Mouse (Mus musculus) lung, postnatal 0 days (tissue): ENCODE data around the gene Picalm.

ENCODE experiments used
- CTCF ChIP-seq: IDR thresholded peaks from 2 replicates; pipeline ENCODE4 v1.5.1; 2016; ENCODE audit warnings: antibody characterized with exemption, mild to moderate bottlenecking
- EP300 ChIP-seq: IDR thresholded peaks from 2 replicates; pipeline ENCODE4 v1.6.1; 2016; ENCODE audit warnings: antibody characterized with exemption, mild to moderate bottlenecking, control low read depth

DNA sequence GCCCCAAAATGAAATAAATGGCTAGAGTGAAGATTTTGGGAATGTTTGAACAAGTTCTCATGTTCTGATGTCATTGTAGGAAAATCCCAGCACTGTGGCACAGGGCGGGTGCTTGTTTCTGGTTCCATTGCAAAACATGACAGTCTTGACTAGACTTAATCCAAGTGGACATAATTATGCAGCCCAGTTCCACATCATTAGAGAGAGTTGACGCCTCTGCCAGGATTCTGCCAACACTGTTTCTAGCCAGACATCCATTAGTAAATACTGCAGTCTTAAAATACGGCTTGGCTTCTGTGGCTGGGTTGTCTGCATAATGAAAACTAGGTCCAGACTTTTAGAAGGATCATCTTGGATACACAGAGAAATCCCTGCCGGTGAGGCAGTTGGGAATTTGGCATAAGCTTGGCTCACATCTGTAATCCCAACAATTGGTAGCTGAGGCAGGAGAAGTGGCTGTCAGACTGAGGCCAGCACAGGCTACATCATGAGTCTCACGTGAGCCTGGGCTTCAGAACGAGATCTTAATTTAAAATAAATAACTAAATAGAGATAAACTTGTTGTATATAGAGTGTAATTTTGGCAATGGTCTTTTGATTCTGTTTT lies 34.1 kb upstream of the Picalm start:
- TF ChIP-seq CTCF (no peak), EP300 (peak; percentile 59)
